Mouse (Mus musculus) liver, embryonic 16.5 days (tissue): Measurements from ENCODE around the gene Cd300lg. TPM values are rescaled to one million over a fixed set of nuclear protein-coding genes. Genes with fewer than 3 reads are reported as not detected.

Experiments
- polyA plus RNA-seq: library from polyadenylated mRNA; unstranded; fragments of >200 nt; fragmentation: Nextera tagmentation; extraction: Ambion mirVana; gene quantifications from 2 replicates; pipeline ENCODE4 v1.2.1, GENCODE M21; 2015

Cd300lg gene
- polyA plus RNA-seq, 1 experiment from 2014 or later = 0.87 TPM

Other genes starting within 250 kb of the Cd300lg start
- gene Meox1, start 147.1 kb upstream of the Cd300lg start, polyA plus RNA-seq = 0.47 and 0.49 TPM in 2 replicates
- not detected in 2 replicates for gene Sost, start 74.5 kb upstream of the Cd300lg start, polyA plus RNA-seq
- gene Cfap97d1, start 57.2 kb upstream of the Cd300lg start, polyA plus RNA-seq = not detected in 2 replicates
- gene Dusp3, start 54.5 kb upstream of the Cd300lg start, polyA plus RNA-seq = 8.1 and 8.9 TPM in 2 replicates
- 0.28 and 0.76 TPM in 2 replicates for gene Mpp3, start 13.0 kb upstream of the Cd300lg start, polyA plus RNA-seq
- 9.2 and 11.1 TPM in 2 replicates for gene Mpp2, start 47.0 kb downstream of the Cd300lg start, polyA plus RNA-seq
- gene Ppy, start 59.8 kb downstream of the Cd300lg start, polyA plus RNA-seq = 0.32 TPM in 1 of 2 replicates, not detected in the other
- 1.1 TPM in 1 of 2 replicates, not detected in the other for gene Pyy, start 66.3 kb downstream of the Cd300lg start, polyA plus RNA-seq
- 19.0 and 19.2 TPM in 2 replicates for gene Nags, start 104.0 kb downstream of the Cd300lg start, polyA plus RNA-seq
- gene Tmem101, start 114.9 kb downstream of the Cd300lg start, polyA plus RNA-seq = 9.0 and 9.9 TPM in 2 replicates
- gene Lsm12, start 143.8 kb downstream of the Cd300lg start, polyA plus RNA-seq = 51.2 and 52.5 TPM in 2 replicates
- 7.7 and 8.2 TPM in 2 replicates for gene G6pc3, start 148.1 kb downstream of the Cd300lg start, polyA plus RNA-seq
- gene Hdac5, start 188.7 kb downstream of the Cd300lg start, polyA plus RNA-seq = 16.9 and 20.4 TPM in 2 replicates
- gene BC030867, start 207.4 kb downstream of the Cd300lg start, polyA plus RNA-seq = 13.2 and 13.8 TPM in 2 replicates
- gene Asb16, start 227.2 kb downstream of the Cd300lg start, polyA plus RNA-seq = 0.04 TPM in 1 of 2 replicates, not detected in the other
- 26.7 and 28.5 TPM in 2 replicates for gene Tmub2, start 243.4 kb downstream of the Cd300lg start, polyA plus RNA-seq